Mouse (Mus musculus): ENCODE results near the gene Dnah12.

DNA sequence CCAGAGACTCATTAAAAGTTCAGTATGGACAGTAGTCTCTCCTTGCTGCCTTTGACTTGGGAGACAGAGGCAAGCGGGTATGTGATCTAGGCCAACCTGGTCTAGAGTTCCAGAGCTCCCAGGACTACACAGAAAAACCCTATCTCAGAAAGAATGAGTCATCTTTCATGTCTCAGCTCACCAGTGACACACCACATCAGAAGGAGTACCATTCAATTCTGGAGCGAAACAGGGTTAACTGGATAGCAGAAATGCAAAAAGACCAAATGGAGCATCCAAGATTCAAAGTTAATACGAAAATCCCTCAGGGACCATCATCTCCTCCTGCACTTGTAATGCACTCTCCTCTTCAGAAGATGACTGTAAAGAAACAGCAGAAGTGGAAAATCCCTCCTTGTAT, 226.2 kb downstream of the Dnah12 start:
- no peak for TF ChIP-seq CTCF (IDR thresholded peaks at IDR 0.05)
- no peak for TF ChIP-seq POLR2A (IDR thresholded peaks at IDR 0.05; ENCODE audit: insufficient read depth, low read depth, low read length)
- no peak for TF ChIP-seq EP300 (IDR thresholded peaks at IDR 0.05; ENCODE audit: insufficient read depth, low read depth, low read length)
